Mouse (Mus musculus) layer of hippocampus, adult 8-10 months (tissue): ENCODE results near the gene Axin1. TPM values are rescaled to one million over a fixed set of nuclear protein-coding genes. Genes with fewer than 3 reads are reported as not detected.
"Not testable (repeated sequence)": the region's sequence is repeated elsewhere in the genome, so short reads cannot be mapped to it uniquely, and the experiment has no call there.

Experiments used
- DNase-seq, 2 experiments: peaks; one replicate each; pipeline ENCODE4 v3.0.0; 2022; ENCODE audit warnings: low spot score in 2 of 2
- total RNA-seq, 4 experiments: library from RNA; stranded (reverse); gene quantifications; 2 replicates each; pipeline ENCODE4 v1.2.4; 2022

Gene Axin1
- total RNA-seq, 4 experiments from 2014 or later: 26.7 to 31.1 (median 29.5) TPM

DNA sequence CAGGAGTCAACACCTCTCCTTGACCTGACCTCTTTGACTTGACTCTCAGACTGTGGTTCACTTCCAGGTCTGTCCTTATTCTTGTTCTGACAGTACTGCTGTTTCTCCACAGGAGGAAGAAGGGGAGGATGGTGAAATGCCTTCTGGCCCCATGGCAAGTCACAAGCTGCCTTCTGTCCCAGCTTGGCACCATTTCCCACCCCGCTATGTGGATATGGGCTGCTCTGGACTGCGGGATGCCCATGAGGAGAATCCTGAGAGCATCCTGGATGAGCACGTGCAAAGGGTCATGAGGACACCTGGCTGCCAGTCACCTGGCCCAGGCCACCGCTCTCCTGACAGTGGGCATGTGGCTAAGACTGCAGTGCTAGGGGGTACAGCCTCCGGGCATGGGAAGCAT, 49.1 kb downstream of the Axin1 start:
- DNase-seq: no peak

DNA sequence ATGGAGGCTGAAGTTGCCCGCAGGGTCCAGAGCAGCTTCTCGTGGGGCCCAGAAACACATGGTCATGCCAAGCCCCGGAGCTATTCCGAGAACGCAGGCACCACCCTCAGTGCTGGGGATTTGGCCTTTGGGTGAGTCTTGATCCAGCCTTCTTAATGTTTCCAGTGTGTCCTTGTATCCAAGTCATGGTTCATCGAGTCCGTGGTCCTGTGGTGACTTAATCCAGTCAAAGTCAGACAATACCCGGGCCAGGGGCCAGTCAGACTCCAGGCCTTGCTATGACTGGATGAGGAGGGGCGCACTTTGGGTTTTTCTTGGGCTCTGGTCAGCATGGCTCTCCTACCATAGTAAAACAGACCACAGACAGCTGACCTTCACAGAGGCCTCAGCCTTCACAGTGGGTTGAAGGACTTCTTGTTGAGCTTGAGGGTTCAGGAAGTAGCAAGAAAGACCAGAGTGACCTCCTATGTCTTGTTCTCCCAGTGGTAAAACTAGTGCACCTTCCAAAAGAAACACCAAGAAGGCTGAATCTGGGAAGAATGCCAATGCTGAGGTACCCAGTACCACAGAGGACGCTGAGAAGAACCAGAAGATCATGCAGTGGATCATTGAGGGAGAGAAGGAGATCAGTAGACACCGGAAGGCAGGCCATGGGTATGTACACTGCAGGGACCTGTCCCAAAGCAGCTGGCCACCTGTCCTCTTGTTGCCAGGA, 49.8 kb downstream of the Axin1 start:
- DNase-seq: no peak

DNA sequence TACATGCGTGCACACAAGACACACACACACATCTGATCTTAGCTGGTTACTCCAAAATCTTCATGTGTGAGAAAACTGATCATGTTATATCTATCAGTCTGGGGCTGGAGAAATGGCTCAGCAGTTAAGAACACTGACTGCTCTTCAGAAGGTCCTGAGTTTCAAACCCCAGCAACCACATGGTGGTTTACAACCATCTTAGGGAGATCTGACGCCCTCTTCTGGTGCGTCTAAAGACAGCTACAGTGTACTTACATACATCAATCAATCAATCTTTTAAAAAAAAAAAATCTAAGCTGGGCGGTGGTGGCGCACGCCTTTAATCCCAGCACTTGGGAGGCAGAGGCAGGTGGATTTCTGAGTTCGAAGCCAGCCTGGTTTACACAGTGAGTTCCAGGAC, 53.0 kb downstream of the Axin1 start:
- DNase-seq: not testable (repeated sequence)

DNA sequence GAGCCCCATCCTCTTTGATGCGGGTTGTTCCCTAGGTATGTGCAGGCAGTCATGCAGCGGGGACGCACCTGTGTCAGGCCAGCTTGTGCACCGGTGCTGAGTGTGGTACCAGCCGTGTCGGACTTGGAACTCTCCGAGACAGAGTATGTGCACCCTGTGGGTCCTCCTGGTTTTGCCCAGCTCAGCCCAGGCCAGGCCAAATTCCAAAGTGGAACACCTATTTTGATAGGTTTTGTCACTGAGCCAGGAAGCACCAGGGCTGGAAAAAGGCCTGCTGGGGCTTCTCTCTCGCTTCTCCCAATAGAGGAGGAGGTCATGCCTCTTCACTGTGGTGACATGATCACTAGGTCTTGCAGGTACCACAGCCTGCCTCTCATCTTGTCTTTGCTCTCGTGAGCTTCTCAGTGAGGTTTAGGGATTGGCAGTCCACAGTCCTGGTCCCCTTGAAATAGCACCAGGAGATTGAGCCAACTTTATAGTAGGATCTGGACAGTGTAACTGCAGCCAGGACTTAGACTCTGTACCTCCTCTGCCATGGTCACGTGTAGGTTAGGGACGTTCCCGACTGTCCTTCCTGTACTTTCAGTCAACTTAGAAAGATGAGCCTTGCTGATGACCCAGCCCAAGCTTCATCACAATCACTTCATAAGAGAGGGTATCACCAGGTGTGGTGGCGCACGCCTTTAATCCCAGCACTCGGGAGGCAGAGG, 54.1 kb downstream of the Axin1 start:
- no peak for DNase-seq

DNA sequence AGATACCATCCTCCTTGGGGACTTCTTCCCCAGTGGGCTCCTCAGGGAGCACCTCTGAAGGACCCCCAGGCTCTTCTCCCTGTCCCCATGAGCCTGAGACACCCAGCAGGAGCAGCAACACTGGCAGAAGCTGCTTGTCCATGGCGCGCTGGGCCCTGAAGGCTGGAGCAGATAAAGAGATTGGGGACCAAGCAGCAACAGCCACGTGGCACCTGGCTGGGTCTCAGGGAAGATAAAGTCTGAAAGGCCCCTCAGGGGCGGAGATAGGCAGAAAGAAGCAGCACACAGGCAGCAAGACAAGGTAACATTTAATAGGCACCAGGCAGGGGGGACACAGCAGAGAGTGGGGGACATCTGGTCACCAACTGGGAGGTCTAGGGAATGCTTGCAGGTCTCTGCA, 60.4 kb downstream of the Axin1 start, which contains the start of gene Pdia2:
TSS of gene Pdia2 (minus strand) at position 196 of the 400 bp plus-strand sequence.
- no peak for DNase-seq

DNA sequence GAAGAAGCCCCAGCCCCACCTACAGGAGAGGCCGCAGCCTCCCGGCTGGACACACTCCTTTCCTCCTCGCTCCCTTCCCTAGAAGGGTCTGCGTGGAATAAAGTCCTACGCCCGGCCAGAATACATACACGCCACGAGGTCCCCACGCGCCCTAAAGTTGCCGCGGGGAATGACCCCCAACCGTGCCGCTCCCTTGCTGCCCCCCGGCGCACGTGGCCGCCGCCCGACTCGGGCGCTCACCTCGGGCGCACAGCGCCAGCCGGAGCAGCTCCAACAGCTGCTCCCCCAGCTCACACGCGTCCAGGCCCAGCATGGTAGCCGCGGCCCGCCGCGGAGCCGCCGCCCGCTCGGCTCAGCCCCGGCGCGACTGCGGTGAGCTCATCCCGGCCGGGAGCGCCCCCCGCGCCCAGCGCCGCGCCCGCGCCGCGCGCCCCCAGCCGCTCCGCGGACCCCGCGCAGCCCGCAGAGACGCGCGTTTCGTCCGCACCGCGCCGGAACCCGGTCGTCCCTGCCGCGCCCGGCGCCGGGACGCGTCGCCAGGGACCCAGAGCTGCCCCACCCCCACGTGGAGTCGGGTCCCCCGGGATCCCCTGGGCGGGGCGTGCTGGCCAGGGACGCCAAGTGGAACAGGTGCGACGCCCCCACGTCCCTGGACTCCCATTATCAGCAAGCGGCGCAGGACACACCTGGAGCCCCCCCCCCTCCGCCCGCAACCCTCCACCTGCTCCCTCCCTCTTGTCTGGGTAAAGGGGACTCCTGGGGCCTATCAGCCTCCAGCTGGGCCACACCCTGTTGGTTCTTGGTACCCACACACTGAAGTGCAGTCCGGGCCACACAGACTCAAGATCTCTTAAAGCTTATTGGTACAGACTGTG, 62.6 kb downstream of the Axin1 start:
- no peak for DNase-seq

DNA sequence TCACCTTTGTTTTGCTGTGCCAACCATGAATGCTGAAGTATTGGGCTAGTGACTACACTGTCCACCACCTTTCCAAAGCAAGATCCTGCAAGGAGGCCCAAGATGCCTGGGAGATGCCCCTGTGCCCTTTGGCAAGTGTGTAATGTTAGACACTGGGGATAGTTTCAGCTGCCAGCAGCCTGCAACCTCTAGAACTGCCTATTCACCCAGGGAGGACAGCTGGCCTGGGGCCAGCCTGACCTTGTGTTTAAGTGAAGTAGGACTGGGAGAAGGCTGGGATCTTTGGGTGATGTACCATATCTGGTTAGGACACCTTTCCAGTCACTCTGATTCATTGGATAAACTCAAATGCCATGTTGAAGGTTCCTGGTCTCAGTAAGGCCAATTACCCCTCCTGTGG, 63.5 kb downstream of the Axin1 start:
- no peak for DNase-seq

DNA sequence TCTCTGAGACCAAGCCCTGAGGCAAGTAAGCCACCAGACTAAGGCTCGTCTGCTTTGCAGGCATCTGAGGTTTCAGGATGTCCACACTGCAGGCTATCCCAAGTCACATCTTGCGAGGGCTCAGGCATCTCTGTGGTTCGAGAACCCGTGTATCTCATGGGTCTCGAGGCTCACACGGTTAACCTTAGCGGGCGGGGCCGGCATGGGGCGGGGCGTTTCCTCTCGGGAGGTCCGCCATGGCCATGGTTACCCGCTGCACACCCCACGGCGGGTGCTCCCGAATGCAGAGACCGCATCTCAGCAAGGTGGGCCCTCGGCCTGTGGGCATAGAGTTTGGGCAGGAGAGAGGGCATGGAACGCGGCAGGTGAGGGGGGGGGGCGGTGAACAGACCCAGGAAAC, 64.2 kb downstream of the Axin1 start, which contains the start of gene Rgs11:
TSS of gene Rgs11 (plus strand) at position 215 of the 400 bp plus-strand sequence.
- no peak for DNase-seq

DNA sequence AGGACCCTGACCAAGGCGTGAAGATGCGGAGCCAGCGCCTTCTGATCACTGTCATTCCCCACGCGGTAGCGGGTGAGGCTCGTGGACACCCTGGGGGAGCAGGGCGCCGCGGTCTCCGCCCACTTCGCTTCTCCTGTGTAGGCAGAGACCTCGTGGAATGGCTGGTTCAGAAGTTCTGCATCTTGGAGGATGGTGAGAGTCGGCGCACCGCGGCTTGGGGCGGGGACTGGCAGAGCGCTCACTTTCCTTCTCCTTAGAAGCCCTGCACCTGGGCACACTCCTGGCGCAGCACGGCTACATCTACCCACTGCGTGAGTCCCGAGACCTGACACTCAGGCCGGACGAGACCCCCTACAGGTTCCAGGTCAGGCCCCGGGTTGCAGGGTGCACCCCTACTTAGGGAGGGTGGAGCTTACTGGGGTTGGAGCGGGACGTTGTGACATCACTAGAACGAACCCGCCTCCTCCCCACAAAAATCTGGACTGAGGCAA, 64.9 kb downstream of the Axin1 start:
- peak; percentile 46 to 50 for DNase-seq

DNA sequence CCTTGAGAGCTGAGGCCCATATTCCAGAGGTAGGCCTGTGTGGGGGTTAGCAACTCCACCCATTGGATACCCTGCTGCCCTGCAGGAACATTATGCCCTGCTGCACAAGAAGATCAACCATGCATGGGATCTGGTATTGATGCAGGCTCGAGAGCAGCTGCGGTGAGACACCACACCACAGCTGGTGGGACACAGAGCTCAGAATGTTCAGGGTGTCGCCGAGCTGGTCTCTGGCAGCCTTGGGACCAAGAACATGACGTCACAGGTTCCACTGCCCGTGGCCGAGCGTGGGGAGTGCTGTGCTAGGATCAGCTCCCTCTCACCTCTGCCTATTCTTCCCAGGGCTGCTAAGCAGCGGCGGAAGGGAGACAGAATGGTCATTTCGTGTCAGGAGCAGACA, 66.3 kb downstream of the Axin1 start:
- DNase-seq: no peak

DNA sequence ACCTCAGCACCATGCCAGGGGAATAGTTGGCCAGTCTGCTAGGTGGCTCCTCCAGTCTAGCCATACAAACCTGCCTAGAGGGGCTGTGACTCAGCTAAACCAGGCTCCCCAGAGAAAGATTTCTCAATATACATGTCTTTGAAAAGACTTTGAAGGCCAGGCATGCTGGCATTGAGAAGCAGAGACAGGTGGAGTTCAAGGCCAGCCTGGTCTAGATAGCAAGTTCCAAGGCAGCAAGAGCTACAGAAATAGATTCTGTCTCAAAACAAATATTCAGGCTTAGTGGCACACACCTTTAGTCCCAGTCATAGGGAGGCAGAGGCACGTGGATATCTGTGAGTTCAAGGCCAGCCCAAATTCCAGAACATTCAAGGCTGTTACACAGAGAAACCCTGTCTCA, 67.9 kb downstream of the Axin1 start:
- DNase-seq: no peak

DNA sequence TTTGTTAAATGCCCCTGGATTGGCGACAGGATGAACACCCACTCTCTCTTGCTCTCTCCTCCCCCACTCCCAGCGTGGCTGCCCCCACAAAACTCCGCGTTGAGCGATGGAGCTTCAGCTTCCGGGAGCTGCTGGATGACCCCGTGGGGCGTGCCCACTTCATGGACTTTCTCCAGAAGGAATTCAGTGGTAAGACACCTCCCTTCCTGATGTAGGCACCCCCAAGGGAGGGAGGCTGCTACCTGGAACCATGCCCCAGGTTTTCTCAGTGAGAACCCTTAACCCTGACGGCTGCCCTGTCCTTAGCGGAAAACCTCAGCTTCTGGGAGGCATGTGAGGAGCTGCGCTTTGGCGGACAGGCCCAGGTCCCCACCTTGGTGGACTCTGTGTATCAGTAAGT, 69.2 kb downstream of the Axin1 start, which contains the start of gene Arhgdig:
TSS of gene Arhgdig (minus strand) at position 101 of the 400 bp plus-strand sequence.
- no peak for DNase-seq

DNA sequence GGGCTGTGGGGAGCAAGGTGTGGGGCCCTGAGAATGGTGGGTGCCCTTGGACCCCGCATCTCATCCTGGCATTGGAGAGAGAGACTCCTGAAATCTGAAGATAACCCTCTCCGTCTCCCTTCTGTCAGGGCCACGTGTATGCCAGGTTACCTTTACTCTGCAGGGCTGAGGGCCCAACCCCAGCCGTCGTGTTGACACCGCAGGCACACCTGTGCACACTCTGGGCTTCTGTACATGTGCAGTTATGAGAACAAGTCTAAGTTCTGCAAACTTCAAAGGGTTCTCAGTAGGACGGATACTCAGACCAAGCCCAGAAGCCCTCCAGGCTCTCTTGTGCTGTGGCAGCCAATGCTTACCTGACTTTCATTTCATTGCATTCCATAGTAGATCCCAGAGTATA, 73.8 kb downstream of the Axin1 start:
- no peak for DNase-seq

DNA sequence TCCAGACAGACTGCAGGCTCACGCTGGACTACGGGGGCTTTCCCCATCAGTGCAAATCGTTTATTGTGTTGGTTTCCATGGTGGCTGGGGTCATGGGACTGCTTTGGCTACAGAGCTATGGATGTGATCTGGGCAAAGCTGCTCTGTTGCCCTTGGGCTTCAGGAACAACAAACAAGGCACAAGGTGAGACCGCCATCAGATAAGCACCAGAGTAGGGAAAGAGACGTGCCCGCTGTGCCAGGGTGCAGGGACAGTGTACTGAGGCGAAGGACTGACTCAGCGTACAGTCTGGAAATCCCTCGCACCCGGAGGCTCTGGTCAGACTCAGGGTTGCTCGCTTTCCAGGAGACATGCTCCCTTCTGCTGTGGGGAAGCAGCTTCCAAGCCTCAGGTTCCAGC, 74.2 kb downstream of the Axin1 start:
- no peak for DNase-seq

DNA sequence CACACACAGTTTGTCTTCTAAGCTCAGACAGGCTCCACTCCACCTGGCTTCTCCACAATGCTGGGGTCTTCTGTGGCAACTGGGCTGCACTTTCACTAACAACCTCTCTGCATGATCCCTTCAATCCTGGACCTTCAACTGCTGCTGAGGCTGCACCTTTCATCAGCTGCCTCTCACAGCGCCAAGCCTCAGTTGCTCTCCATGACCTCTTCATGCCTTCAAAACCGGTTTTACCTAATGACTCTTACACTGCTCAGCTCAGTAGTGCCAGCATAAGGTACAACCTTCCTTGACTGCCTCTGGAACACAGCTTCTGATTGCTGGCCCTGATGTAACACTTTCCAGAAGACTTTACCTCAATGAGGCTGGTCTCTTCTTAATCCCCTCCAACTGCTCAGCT, 83.0 kb downstream of the Axin1 start:
- no peak for DNase-seq

DNA sequence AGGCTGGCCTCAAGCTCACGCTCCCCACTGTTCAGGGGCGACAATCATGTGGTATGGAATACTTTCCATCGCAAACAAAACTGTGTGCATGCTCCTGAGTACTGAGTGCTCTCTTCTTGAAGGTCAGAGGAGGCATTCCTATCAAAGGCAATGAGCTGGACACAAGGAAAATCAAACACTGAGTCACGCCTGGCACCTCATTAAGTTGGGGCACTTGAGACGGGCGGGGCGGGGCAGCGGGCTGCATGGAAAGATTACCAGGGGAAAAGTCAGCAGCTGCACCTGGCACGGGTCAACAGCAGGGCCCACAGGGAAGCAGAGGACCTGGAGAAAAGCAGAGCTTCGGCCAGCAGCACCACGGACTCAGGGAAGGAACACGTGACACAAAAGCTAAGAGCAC, 86.7 kb downstream of the Axin1 start:
- DNase-seq: no peak

DNA sequence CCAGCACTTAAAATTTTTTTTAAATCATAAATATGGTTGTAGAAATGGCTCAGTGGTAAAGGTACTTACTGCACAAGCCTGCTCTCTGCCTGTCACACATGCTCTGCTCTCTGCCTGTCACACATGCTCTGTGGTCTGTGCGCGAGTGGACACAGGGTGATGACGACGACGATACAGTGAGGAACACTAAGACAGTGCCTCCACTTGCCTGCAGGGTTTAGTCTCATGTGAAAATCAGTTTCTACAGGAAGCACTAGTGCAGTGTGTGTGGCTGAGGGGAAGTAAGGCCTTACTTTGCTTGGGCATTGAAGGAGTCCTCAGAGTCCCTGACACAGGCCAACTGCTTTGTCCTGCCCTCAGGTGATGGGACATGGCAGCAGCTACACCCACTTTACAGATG, 91.3 kb downstream of the Axin1 start:
- DNase-seq: no peak

DNA sequence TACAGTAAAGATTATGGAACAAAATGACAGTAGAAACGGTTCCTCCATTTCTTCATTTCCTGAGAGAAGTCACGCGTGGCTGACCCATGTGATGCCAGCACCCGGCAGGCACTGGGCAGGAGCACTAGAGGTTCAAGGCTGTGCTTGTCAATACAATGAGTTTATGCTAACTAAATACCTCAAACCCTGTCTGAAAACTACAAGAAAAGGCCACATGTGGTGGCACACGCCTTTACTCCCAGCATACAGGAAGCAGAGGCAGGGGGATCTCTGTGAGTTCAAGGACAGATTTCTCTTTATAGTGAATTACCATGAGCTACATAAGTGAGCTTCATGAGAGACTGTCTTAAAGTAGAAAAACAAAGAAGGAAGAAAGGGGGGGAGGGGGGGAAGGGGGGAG, 92.7 kb downstream of the Axin1 start:
- no peak for DNase-seq

DNA sequence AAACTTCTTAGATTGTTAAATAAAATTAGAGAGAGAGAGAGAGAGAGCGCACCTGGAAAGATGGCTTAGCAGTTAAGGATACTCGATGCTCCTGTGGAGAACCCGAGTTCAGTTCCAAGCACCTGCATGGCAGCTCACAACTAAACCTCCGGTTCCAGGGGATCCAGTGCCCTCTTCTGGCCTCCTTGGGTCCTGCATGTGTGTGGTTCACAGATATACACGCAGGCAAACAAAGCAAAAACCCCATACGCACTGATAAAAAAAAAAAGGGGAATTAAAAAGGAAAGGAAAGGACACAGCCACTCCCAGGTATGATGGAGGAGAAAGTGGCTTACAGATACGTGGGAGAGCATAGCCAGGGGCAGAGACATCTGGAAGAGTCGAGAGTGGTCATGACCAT, 94.4 kb downstream of the Axin1 start:
- DNase-seq: no peak

DNA sequence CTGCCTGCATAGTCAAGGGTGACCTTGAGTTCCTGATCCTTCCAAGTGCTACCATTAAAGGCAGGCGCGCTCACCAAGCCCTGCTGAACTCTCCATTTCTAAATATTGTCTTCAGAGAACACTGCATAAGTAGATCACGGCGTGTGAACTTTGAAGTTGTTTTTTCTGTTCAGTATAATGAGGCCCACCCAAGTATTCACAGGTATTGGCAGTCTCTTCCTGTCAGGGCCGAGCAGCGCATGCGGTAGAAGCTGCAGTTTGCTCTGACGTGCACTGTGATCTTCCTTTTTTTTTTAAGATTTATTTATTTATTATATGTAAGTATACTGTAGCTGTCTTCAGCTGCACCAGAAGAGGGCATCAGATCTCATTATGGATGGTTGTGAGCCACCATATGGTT, 95.9 kb downstream of the Axin1 start:
- no peak for DNase-seq

DNA sequence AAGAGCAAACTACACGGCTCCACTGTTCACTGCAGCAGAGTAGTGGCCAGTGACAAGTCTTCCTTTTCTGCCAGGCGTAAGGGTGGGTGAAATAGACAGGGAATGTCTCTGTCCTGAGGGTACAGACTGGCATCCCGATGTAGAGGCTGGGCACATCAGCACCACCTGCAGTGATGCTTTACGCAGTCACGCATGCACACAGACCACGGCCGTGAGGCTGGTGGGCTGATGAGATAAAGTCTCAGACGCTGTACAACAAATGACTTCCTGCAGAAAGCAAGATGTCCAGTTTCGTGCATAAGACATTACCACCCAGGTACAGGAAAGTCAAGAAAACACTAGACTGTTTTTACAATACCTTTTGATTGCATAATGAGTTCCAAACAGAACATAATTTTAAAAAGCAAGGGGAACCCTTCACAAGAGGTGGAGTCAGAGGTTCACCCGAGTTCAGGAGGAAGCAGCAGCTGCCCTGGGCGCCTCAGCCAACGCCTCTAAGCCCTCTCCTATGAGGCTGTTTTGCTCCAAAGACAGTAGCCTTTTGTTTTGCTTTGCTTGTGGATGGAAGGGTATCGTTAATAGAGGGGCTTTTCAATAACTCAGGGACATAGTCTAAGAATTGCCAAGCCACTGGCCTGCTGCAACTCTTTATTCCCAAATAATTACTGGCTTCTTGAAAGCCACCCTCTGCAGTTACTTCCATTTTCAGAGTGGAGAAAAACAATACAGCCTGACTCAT, 96.8 kb downstream of the Axin1 start:
- DNase-seq: no peak
